Mouse (Mus musculus) layer of hippocampus, postnatal 36 days (tissue): ENCODE measurements around the gene Pde6b. TPM values are rescaled to one million over a fixed set of nuclear protein-coding genes. Genes with fewer than 3 reads are reported as not detected.

Source experiments
- DNase-seq, 2 experiments: peaks; one replicate each; pipeline ENCODE4 v3.0.0; 2022
- total RNA-seq, 2 experiments: library from RNA; stranded (reverse); gene quantifications; 2 replicates each; pipeline ENCODE4 v1.2.3; 2021

Gene Pde6b
- total RNA-seq, 2 experiments from 2014 or later: 0.15 to 0.23 TPM

GRCm38 (mm10) chr5:108462446-108462845, 74.3 kb downstream of the Pde6b start:
- DNase-seq: no peak

GRCm38 (mm10) chr5:108465131-108465891, 77.1 kb downstream of the Pde6b start:
- no peak for DNase-seq

- no peak for DNase-seq
Measured at GRCm38 (mm10) chr5:108466647-108467046, 78.5 kb downstream of the Pde6b start.

GRCm38 (mm10) chr5:108469617-108470016, 81.4 kb downstream of the Pde6b start:
- DNase-seq: no peak

- no peak for DNase-seq
Measured at GRCm38 (mm10) chr5:108473737-108474136, 85.5 kb downstream of the Pde6b start.

GRCm38 (mm10) chr5:108475977-108476376, 87.8 kb downstream of the Pde6b start:
- no peak for DNase-seq

Other genes starting within 250 kb of the Pde6b start
- gene Dr1, start 119.5 kb upstream of the Pde6b start, total RNA-seq: 10 to 100 TPM; 45.2 to 47.5 TPM
- 10 to 100 TPM; 12.3 to 14.2 TPM for gene Pigg, start 75.8 kb upstream of the Pde6b start, total RNA-seq
- gene Gm42517, start 20.5 kb upstream of the Pde6b start, total RNA-seq: 10 to 100 TPM; 56.8 to 57.5 TPM
- 100 to 1,000 TPM; 264 to 281 TPM for gene Atp5k, start 46.1 kb downstream of the Pde6b start, total RNA-seq
- gene Mfsd7a, start 60.5 kb downstream of the Pde6b start, total RNA-seq: 1 to 10 TPM in 1 of 2 experiments, under 1 TPM in 1; 0.57 to 1.1 TPM
- gene Pcgf3, start 72.8 kb downstream of the Pde6b start, total RNA-seq: 10 to 100 TPM; 50.9 to 55.5 TPM
- 100 to 1,000 TPM; 523 to 559 TPM for gene Cplx1, start 161.6 kb downstream of the Pde6b start, total RNA-seq
- gene Gak, start 241.4 kb downstream of the Pde6b start, total RNA-seq: 10 to 100 TPM; 89.4 to 97.6 TPM
- gene Tmem175, start 241.4 kb downstream of the Pde6b start, total RNA-seq: 10 to 100 TPM; 40.1 to 43.0 TPM